Mouse (Mus musculus): ENCODE measurements around the gene Tnfsf13. TPM values are rescaled to one million over a fixed set of nuclear protein-coding genes. Genes with fewer than 3 reads are reported as not detected.

Gene Tnfsf13
- total RNA-seq, 2 experiments from 2014 or later: 2.1 to 2.4 TPM

DNA sequence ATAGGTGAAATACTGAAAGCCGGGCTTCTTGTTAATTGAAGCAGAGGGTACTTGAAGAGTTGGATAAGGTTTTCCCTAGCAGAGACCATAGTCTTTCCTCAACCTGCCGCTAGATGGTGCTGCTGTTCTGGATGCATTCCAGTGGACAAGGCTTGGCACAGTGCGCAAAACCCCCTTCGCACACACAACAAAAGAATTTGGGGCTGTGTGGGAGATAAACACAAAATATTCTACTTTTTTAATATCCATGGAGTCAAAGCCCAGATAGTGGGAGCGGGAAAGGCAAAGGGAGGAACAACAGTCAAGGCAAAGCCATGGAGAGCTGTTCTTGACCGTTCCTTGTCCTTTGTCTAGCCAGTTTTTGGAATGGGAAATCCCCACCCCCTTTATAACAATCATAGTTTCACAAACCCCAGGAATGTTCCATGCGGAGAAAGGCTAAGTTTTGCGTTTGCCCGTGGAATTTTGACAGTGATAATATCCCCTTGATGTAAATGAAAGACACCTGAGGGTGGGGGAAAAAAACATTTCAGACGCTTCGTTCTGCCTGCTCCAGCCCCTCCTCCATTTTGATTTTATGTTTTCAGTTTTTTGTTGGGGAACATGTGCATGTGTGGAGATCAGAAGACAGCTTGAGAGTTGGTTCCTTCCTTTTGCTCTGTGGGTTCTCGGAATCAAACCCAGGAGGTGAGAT lies 2.6 kb downstream of the Tnfsf13 start:
- intact Hi-C loops (cut with DNase I): loop anchor here (1.0 kb wide), 3 partner anchors 32 to 194 kb away; no protein-coding TSS in a partner anchor
- peak; percentile 94 to 96 for DNase-seq

DNA sequence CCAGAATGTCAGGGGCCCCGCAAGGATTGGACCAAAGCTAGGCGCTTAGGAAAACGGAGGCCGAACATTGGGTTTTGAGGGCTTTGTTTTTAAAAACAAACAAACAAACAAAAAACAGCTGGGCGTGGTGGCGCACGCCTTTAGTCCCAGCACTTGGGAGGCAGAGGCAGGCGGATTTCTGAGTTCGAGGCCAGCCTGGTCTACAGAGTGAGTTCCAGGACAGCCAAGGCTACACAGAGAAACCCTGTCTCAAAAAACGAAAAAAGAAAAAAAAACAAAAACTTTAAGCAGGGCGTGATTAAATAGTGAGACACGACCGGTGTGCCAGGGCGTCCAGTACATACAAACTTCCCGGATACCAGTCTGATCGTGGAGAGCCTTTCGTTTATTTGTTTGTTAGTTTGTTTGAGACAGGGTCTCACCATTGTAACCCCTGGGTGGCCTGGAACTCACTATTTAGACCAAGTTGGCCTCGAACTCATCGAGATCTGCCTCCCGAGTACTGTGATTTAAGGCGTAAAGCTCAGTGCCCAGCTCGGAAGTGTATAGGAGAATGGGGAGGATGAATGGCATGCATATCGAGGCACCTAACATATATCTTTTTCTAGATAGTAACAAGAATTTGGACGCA lies 3.3 kb downstream of the Tnfsf13 start:
- intact Hi-C loops (cut with DNase I): loop anchor here (1.0 kb wide), 2 partner anchors 33 to 195 kb away; no protein-coding TSS in a partner anchor
- DNase-seq: no peak

GRCm38 (mm10) chr11:69681314-69682208 lies 4.0 kb downstream of the Tnfsf13 start, which contains the start of gene Senp3:
TSS of gene Senp3 (minus strand) at chr11:69682084.
- intact Hi-C loops (cut with DNase I): loop anchor here (1.0 kb wide), 2 partner anchors 34 to 196 kb away; no protein-coding TSS in a partner anchor
- peak; percentile 97 for DNase-seq

- intact Hi-C loops (cut with DNase I): no loop called here
- no peak for DNase-seq
These were observed 5.3 kb downstream of the Tnfsf13 start for GRCm38 (mm10) chr11:69680136-69680855.

GRCm38 (mm10) chr11:69679144-69679543 lies 6.4 kb downstream of the Tnfsf13 start:
- intact Hi-C loops (cut with DNase I): no loop called here
- no peak for DNase-seq

- intact Hi-C loops (cut with DNase I): loop anchor here (1.0 kb wide), 1 partner anchor 10 kb away; the partner anchor contains the start of gene Mpdu1
- DNase-seq: peak; percentile 100
These were observed 13.3 kb downstream of the Tnfsf13 start, which contains the start of gene Eif4a1 for GRCm38 (mm10) chr11:69672211-69672706. TSS of gene Eif4a1 (minus strand) at chr11:69672423.

- no peak for DNase-seq
- intact Hi-C loops (cut with DNase I): loop anchor here (1.0 kb wide), 1 partner anchor 9 kb away; the partner anchor contains the start of gene Mpdu1
These were observed 13.9 kb downstream of the Tnfsf13 start for GRCm38 (mm10) chr11:69671726-69672124.

DNA sequence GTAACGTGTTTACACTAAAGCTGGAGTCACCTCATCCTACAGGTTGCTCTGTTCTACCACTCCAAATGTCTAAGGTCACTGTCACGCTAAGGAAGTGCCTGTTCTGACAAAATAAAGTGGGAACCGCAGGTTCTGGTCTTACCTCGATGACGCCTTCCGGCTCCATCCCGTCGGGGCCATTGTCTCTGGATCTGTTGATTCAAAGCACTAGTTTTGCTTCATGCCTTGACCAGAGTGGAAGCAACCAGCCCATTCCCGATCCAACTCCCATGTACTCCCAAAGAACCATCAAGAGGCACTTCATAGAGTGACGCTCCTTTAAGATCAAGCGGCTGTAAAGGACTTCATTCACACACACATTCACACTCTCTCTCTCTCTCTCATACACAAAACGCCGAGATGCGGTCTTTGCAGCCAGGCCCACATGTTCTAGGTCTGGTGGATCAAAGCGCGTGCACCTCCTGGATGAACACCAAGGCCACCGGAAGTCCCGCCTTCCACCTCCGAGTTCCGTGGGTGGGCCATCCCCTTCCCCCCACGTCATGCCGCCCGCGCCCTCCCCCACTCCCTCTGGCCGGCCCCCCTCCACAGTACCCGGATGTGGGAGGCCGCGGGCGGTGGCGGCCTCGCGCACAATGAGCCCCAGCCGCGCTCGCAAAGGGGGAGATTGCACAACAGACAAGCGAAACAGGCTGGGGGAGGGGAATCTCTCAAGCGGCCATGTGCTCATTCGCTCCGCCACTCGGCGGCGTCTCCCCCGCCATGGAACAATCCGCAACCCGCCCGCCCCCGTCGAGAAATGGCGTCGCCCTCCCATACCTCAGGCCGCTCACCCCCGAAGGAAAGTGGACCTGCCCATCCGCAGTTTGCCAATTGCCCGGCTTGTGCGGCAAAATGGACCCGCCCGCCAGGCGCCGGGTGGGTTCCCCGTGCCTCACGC lies 14.5 kb downstream of the Tnfsf13 start:
- intact Hi-C loops (cut with DNase I): no loop called here
- DNase-seq: peak; percentile 95 to 98

DNA sequence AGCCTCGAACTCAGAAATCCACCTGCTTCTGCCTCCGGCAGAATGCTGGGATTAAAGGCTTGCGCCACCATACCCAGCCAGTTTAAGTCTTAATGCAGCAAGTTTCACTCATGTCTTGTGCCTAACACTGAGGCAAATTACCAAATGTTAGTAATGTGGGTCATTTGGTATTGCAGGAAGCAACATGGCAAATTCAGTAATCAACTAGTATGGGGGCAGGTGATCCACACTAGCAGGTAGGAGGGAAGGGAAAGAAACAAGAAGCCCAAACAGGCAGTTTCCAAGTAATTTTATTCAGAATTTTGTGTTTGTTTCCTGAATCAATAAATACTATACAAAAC lies 18.9 kb downstream of the Tnfsf13 start:
- intact Hi-C loops (cut with DNase I): no loop called here

GRCm38 (mm10) chr11:69665961-69666664 lies 19.5 kb downstream of the Tnfsf13 start, which contains the start of gene Cd68:
TSS of gene Cd68 (minus strand) at chr11:69666153.
- peak; percentile 52 to 56 for DNase-seq
- intact Hi-C loops (cut with DNase I): no loop called here

More for the DNA sequence above, 18.9 kb downstream of the Tnfsf13 start:
- DNase-seq: no peak

GRCm38 (mm10) chr11:69665457-69665960 lies 20.1 kb downstream of the Tnfsf13 start:
- intact Hi-C loops (cut with DNase I): no loop called here
- no peak for DNase-seq

- no peak for DNase-seq
- intact Hi-C loops (cut with DNase I): no loop called here
These were observed 20.7 kb downstream of the Tnfsf13 start for GRCm38 (mm10) chr11:69664841-69665240.

GRCm38 (mm10) chr11:69663795-69664194 lies 21.8 kb downstream of the Tnfsf13 start:
- peak in 1 of 2 experiments; percentile 41 for DNase-seq
- intact Hi-C loops (cut with DNase I): no loop called here

GRCm38 (mm10) chr11:69662967-69663671 lies 22.5 kb downstream of the Tnfsf13 start:
- no peak for DNase-seq
- intact Hi-C loops (cut with DNase I): loop anchor here (1.0 kb wide), 1 partner anchor 9 kb away; the partner anchor contains the start of gene Eif4a1

- DNase-seq: peak; percentile 96
- intact Hi-C loops (cut with DNase I): loop anchor here (1.0 kb wide), 1 partner anchor 10 kb away; the partner anchor contains the start of gene Eif4a1
These were observed 23.2 kb downstream of the Tnfsf13 start, which contains the start of gene Mpdu1 for GRCm38 (mm10) chr11:69662213-69662966. TSS of gene Mpdu1 (minus strand) at chr11:69662642.

- intact Hi-C loops (cut with DNase I): no loop called here
- DNase-seq: peak in 1 of 2 experiments; percentile 42
These were observed 24.2 kb downstream of the Tnfsf13 start for GRCm38 (mm10) chr11:69661221-69661881.

All from heart, postnatal 10 days (tissue).